Comparison of ENCODE assay signal across 8 mouse cellular contexts in the genomic region with DNA sequence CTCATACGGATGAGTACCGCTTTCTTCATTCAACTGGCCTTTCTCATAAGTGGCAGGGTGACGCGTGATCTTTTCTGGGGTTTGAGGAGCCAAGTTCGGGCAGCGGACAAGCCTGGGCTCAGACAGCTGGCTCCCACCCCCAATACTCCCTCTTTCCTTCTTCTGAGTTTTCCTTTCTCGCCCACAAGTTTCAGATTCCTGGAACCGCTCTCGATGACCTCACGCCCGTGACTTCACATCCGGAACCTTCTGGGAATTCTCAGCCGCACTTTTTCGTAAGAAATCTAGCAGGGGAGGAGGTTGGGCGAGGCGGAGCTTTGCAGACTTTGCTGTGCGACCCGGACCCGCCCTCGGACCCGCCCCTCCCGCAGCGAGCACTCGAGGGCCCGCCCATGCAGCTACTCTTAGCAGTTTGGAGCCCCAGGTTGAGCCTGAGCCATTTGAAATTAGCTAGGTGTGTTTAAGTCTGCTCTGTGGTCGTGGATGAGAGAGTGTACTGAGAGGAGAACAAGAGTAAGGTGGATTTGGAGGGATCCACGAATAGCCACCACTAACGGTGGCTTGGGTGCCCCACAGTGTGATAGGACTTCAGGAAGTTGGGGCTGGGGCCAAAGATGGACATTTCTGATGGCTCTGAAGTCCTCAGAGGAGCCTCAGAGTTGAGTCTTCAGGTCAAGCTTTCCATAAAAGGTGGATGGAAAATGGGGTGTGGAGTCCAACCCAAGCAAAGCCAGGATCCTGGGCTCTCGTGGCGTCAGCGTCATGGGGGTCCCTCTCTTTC. TPM values are rescaled to one million over a fixed set of nuclear protein-coding genes. Genes with fewer than 3 reads are reported as not detected.
DNase-seq lines count a peak whose midpoint lies in the region; ATAC-seq and TF ChIP-seq lines count a peak whose summit lies in the region.

No protein-coding gene starts in this region.

- peak overlapping the region; percentile 82 for H3K4me2 ChIP-seq in heart, embryonic 16.5 days (ENCODE audit: low read depth, low read length)
- H3K4me2 ChIP-seq in lung, postnatal 0 days (replicated peaks; ENCODE audit: low read depth, low read length) = peak overlapping the region; percentile 41

- no peak overlapping the region for H3K4me3 ChIP-seq in C2C12 (ENCODE audit: insufficient read depth, poor library complexity, severe bottlenecking)
- H3K4me3 ChIP-seq in heart, embryonic 16.5 days (ENCODE audit: low read length) = peak overlapping the region; percentile 55
- H3K4me3 ChIP-seq in lung, postnatal 0 days (ENCODE audit: low read depth, low read length) = peak overlapping the region; percentile 25

- H3K9me3 ChIP-seq in heart, embryonic 16.5 days (replicated peaks; ENCODE audit: control insufficient read depth, low read length) = no peaks in the 10 kb centered on the region
- no peaks in the 10 kb centered on the region for H3K9me3 ChIP-seq in lung, postnatal 0 days (ENCODE audit: low read length)

- peak; percentile 99 for TF ChIP-seq EP300 in lung, postnatal 0 days (IDR thresholded peaks at IDR 0.05)

- H3K27me3 ChIP-seq in C2C12 (ENCODE audit: control insufficient read depth, insufficient read depth, insufficient read length) = no peaks in the 10 kb centered on the region
- H3K27me3 ChIP-seq in heart, embryonic 16.5 days (ENCODE audit: control insufficient read depth, insufficient read depth, low read length) = no peaks in the 10 kb centered on the region
- H3K27me3 ChIP-seq in lung, postnatal 0 days (replicated peaks; ENCODE audit: insufficient read depth, low read length) = no peaks in the 10 kb centered on the region

- peak overlapping the region; percentile 1 for H3ac ChIP-seq in C2C12 (ENCODE audit: control insufficient read depth, insufficient read length, low read depth)

- H3K36me3 ChIP-seq in C2C12 (ENCODE audit: control insufficient read depth, insufficient read depth) = no peaks in the 10 kb centered on the region
- H3K36me3 ChIP-seq in heart, embryonic 16.5 days (ENCODE audit: control insufficient read depth, insufficient read depth) = no peaks in the 10 kb centered on the region
- H3K36me3 ChIP-seq in lung, postnatal 0 days (ENCODE audit: insufficient read depth, low read length) = no peaks in the 10 kb centered on the region

- TF ChIP-seq CTCF in C2C12 (IDR thresholded peaks at IDR 0.05; ENCODE audit: control insufficient read depth, insufficient read depth, insufficient read length) = no peak
- no peak for TF ChIP-seq CTCF in lung, postnatal 0 days (IDR thresholded peaks at IDR 0.05)

- no peaks in the 10 kb centered on the region for H3K79me2 ChIP-seq in C2C12 (ENCODE audit: control insufficient read depth, insufficient read depth)

- no peaks in the 10 kb centered on the region for H3K79me3 ChIP-seq in C2C12 (ENCODE audit: low read depth)

- peak overlapping the region; percentile 76 for H3K9ac ChIP-seq in heart, embryonic 16.5 days (ENCODE audit: low read length)
- 0 out of 2 replicates have a peak overlapping the region, but pooled peaks have one; percentile 9 for H3K9ac ChIP-seq in lung, postnatal 0 days (replicated peaks; ENCODE audit: low read depth)

- ATAC-seq in heart, embryonic 16.5 days (replicated peaks; ENCODE audit: extremely low read depth, insufficient read depth, low FRiP score) = peak; percentile 94
- peak; percentile 95 for ATAC-seq in lung, postnatal 0 days

- peaks cover 12% of the 10 kb centered on the region for H3K4me1 ChIP-seq in heart, embryonic 16.5 days (ENCODE audit: control insufficient read depth, insufficient read depth, low read length)
- H3K4me1 ChIP-seq in lung, postnatal 0 days (ENCODE audit: insufficient read depth, low read depth, low read length) = peaks cover 9% of the 10 kb centered on the region; the same call in 1 of the 2 replicates

- peak overlapping the region; percentile 86 for H3K27ac ChIP-seq in heart, embryonic 16.5 days (ENCODE audit: low read length)
- peak overlapping the region; percentile 90 for H3K27ac ChIP-seq in lung, postnatal 0 days (ENCODE audit: low read length)

- 10% methylated on average over 31 of the region's 31 CpGs for WGBS in heart, embryonic 16.5 days
- WGBS in lung, postnatal 0 days = 9% methylated on average over 31 of the region's 31 CpGs

- peak; percentile 81 to 85 for DNase-seq in adrenal gland, adult 18-20 months (ENCODE audit: low spot score in 2 of 2)
- DNase-seq in fibroblast of lung, adult 2 months (ENCODE audit: low read depth) = peak; percentile 90
- peak; percentile 94 for DNase-seq in kidney, postnatal 10 days
- peak; percentile 99 for DNase-seq in lung, postnatal 0 days (ENCODE audit: low spot score)
- peak; percentile 71 for DNase-seq in ovary, postnatal 10 days (ENCODE audit: low spot score)
- peak; percentile 71 to 73 for DNase-seq in thymus, postnatal 10 days (ENCODE audit: low spot score in 2 of 2)

TF ChIP-seq in C2C12, 6 proteins besides CTCF, POLR2A, EP300 and RAD21:
- no peak for TF ChIP-seq FOSL1 (IDR thresholded peaks at IDR 0.05; ENCODE audit: insufficient read depth, low read length, poor library complexity, severe bottlenecking)
- TF ChIP-seq CEBPB (IDR thresholded peaks at IDR 0.05; ENCODE audit: low read depth) = no peak
- no peak for TF ChIP-seq MAX (IDR thresholded peaks at IDR 0.05)
- TF ChIP-seq MYOD1 (IDR thresholded peaks at IDR 0.05; ENCODE audit: control insufficient read depth, insufficient read length, low read depth) = no peak
- no peak for TF ChIP-seq MYOG (IDR thresholded peaks at IDR 0.05; ENCODE audit: control insufficient read depth, extremely low read depth, insufficient read length)
- TF ChIP-seq USF1 (IDR thresholded peaks at IDR 0.05; ENCODE audit: low read depth) = no peak

RNA-seq across cellular contexts. Expression of a gene that starts 17.7 kb away (rescaled TPM):
- polyA plus RNA-seq in C2C12 (2012; fragmentation: generic; extraction: Trizol) = 21.2 TPM
- total RNA-seq in adrenal gland, adult 18-20 months (2021) = 10 to 100 TPM; 13.8 to 19.3 TPM
- 6.5 and 9.4 TPM in 2 replicates for polyA plus RNA-seq in heart, embryonic 16.5 days (2015; fragmentation: Nextera tagmentation; extraction: Ambion mirVana)
- 9.4 and 10.5 TPM in 2 replicates for polyA plus RNA-seq in lung, postnatal 0 days (2015; fragmentation: Nextera tagmentation; extraction: Ambion mirVana)

RNA-seq across cellular contexts. Expression of a gene that starts 21.3 kb away (rescaled TPM):
- 3.5 TPM for polyA plus RNA-seq in C2C12 (2012; fragmentation: generic; extraction: Trizol)
- under 1 TPM in 1 of 2 experiments, not detected in 1; 0.80 TPM for total RNA-seq in adrenal gland, adult 18-20 months (2021)
- polyA plus RNA-seq in heart, embryonic 16.5 days (2015; fragmentation: Nextera tagmentation; extraction: Ambion mirVana) = 54.9 and 56.1 TPM in 2 replicates
- 0.21 and 0.35 TPM in 2 replicates for polyA plus RNA-seq in lung, postnatal 0 days (2015; fragmentation: Nextera tagmentation; extraction: Ambion mirVana)

Comparison
In these comparisons a context has a peak if more than half of its experiments do, and no peak if none do; other contexts are left out.
1. RNA of a gene that starts 21.3 kb away (polyA plus RNA-seq): 54.9 to 56.1 TPM in heart, embryonic 16.5 days; 3.5 TPM in C2C12 (single experiment) and 0.21 to 0.35 TPM in lung, postnatal 0 days; every median in the first group is over 10 times any median in the second.
2. Peak in every context shown above with its lines, with median percentiles within 50 percentile points of each other: DNase-seq.